Mouse (Mus musculus): ENCODE measurements around the gene Plaur.

Gene Plaur

DNA sequence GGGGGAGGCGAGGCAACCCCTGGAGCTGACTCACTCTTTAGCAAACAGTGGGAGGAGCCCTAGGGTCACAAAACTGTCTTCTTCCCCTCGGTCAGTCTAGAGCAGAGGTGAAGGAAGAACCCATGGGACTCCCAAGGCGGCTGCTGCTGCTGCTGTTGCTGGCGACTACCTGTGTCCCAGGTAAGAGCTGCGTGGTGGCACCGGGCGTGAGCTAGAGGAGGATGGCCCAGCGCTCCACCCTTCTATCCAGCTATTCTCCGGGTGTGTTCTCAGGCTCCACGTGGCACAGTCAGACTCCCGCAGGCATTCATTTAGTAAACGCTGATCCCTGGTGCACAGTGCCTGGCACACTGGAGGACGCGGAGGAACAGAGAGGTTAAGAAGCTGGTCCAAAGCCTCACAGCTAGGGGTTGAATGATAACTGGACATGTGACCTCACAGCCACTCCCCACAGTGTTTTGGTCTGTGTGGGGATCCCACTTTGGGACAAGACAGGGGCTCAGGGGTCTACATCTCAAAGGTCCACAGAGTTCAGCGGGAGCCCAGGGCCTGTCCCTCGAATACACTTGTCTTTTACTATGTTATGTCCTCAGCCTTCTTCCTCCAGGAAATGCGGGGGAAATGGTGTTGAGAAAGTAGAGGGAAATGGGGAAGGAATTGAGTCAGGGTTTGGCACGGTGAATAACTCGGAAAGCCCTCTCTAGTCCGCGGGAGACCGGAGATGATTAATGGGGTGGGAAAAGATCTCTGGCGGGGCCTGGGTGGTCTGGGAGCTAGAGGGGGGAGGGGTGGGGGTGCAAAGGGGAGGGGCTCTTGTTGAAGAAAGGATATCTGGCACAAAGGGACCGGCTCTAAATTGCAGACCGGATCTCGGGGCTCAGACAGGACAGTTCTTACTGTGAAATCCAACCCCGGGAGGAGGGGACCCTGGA is at the start of gene Plaur:
TSS of gene Plaur (plus strand) at position 97 of the 932 bp plus-strand sequence.
- peak; percentile 60 for DNase-seq (ENCODE audit: low read depth)

- DNase-seq (ENCODE audit: low read depth) = peak; percentile 92
Measured at GRCm38 (mm10) chr7:24413630-24414029, 48.7 kb upstream of the Plaur start.

DNA sequence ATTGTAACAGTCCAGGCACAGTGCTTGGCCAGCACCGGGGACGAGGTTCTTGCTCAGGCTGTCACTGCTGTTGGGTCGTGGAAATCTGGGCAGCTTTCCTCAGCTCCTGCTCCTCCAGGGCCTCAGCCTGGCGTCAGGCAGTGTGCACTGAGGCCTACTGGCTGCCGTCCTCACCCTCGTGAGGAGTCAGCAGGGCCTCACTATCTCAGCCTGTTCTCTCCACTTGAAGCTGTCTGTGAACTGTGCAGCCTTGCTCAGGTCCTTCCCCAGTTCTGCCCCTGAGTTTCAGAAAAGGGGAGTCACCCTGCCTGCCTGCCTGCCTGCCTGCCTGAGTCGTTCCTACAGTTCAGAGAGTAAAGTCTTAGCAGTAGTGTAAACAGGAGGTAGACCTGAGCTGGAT is 47.0 kb upstream of the Plaur start:
- DNase-seq (ENCODE audit: low read depth) = peak; percentile 36

DNA sequence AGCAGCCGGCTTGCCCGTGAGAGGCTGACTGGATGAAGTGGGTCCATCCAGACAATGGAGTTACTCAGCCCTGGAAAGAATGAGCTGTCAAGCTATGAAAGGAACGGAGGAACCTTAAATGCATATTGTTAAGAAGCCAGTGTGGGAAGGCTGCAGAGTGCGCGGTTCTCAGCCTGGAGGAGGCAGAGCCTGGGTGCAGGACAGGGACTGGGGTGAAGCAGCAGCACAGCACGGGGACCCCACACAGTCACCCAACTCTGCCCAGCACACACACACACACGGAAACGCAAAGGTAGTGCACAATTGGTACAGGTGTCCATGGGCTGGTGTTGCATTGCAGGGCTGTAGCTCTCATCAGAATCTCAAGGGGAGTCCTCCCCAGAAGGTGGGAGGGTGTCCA is 42.7 kb upstream of the Plaur start:
- no peak for DNase-seq (ENCODE audit: low read depth)

GRCm38 (mm10) chr7:24421648-24422047 is 40.6 kb upstream of the Plaur start:
- no peak for DNase-seq (ENCODE audit: low read depth)

DNA sequence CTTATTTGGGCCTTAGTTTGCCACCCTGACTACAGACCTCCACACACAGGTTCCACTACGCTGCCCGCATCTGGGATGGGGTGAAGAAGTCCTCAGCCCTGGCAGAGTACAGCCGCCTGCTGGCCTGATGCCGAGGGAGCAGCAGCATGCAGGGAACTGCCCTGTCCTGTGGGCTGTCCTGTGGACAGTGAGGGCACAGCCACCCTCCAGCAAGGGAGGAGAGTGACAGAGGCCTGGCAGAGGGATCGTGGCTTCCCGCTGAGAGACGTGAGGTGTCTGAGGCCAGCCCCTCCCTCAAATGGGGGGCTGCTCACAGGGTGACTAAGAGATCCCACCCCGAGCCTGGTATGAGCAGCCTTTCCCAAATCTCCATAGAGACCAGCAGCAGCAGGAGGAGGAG is 40.0 kb upstream of the Plaur start:
- no peak for DNase-seq (ENCODE audit: low read depth)

- DNase-seq (ENCODE audit: low read depth) = no peak
Measured at GRCm38 (mm10) chr7:24423107-24423763, 39.0 kb upstream of the Plaur start.

- no peak for DNase-seq (ENCODE audit: low read depth)
Measured at GRCm38 (mm10) chr7:24423956-24424732, 38.1 kb upstream of the Plaur start.

GRCm38 (mm10) chr7:24425919-24426318 is 36.4 kb upstream of the Plaur start:
- no peak for DNase-seq (ENCODE audit: low read depth)

- no peak for DNase-seq (ENCODE audit: low read depth)
Measured at GRCm38 (mm10) chr7:24427168-24427567, 35.1 kb upstream of the Plaur start.

GRCm38 (mm10) chr7:24428725-24429124 is 33.6 kb upstream of the Plaur start:
- no peak for DNase-seq (ENCODE audit: low read depth)

DNA sequence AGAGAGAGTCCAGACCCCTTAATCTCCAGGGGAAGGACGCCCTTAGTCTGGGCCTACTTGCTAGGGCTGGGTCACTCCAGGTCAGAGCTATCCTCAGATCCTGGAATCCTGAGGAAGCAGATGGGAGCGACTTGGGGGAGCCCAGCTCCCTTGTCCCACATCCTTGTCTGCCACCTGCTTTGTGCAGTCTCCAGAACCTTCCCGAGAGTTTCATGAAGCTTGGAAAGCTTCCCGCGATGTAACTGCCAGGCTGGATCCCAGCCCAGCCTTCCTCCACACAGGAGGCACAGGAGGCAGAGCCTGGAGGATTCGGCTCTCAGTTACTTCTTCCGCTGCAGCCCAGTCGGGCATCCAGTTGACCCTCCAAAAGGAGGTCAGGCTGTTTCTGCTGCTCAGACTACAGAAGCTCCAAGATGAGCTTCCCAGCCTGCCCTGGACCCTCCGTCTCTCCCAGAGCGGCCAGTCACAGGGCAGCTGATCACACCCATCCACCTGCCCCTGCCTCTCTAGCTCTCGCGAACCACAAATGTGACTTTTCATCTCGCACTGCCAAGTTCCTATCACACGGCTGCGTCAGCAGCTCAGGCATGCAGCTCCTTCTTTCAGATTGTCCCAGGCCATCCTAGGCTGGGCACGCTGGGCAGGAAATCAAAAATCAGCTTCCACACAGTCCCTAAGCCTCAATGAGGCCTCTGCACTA is 32.7 kb upstream of the Plaur start:
- DNase-seq (ENCODE audit: low read depth) = no peak

DNA sequence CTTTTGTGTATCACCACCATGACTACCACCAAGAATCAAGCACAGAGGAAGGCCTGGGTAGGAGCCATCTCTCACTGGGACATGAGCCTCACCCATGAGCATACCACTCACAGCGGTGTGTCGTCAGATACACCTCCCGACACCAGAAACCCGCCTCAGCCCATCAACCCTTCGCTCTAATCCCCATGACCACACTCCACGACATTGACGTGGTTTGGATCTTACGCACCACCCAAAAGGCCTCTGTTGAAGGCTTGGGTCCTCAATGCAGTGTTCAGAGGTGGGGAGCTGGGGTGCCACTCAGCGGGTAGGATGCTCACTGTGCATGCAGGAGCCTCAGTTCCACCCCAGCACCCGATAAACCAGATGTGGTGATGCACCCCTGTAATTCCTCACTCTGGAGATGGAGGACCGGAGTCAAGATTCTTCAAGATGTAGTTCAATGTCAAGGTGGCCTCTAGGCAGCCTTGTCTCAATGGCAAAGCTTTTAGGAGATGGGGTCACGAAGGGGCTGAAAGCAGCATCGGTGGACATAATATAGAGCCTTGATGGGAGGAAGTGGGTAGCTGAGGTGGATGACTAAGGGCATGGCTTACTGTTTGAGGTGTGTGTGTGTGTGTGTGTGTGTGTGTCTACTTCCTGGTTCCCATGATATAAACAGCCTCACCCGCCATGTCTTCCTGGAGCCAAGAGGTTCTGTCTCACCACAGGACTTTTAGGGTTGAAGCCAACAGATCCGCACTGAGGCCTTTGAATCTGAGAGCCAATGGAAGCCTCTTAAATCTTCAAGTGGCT is 31.5 kb upstream of the Plaur start:
- peak; percentile 83 for DNase-seq (ENCODE audit: low read depth)

DNA sequence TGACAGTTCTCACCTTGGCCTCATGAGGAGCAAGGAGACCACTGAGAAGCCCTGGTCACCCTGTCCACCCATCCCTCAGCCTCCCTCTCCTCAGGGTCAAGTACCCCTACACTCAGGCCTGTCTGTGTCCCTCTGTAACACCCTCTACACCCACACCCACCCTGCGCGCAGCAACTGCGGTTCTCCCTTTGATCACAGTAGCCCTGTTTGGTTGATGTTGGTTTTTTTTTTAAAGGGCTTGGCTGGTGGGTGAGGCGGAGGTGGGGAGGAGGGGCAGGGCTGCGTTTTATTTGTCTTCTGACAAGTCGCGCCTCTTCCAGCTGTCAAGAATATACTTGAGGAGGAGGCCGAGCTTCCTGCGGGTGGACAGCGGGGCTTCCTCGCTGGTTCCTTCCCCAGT is 30.6 kb upstream of the Plaur start:
- DNase-seq (ENCODE audit: low read depth) = peak; percentile 75

DNA sequence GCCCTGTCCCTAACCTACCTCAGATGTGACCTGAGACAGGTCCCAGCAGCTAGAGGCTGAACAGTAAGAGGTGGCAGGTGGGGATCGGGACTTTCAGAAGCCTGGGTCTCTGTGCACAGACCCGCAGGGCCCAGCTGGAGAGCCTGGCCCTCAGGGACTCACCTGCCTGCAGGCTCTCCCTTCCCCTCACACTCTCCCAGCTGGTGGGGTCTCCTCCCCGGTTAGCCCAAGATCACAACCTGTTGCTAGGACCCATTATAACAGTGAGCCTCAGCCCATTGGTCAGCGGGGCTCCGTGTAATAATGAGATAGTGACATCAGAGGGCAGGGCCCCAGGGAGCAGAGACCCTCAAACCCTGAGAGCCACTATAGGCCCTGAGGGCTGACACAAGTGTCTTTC is 27.0 kb upstream of the Plaur start:
- DNase-seq (ENCODE audit: low read depth) = no peak

GRCm38 (mm10) chr7:24437981-24438380 is 24.3 kb upstream of the Plaur start:
- DNase-seq (ENCODE audit: low read depth) = no peak

GRCm38 (mm10) chr7:24439191-24439590 is 23.1 kb upstream of the Plaur start:
- DNase-seq (ENCODE audit: low read depth) = no peak

GRCm38 (mm10) chr7:24439891-24440290 is 22.4 kb upstream of the Plaur start:
- DNase-seq (ENCODE audit: low read depth) = peak; percentile 51

GRCm38 (mm10) chr7:24441785-24442184 is 20.5 kb upstream of the Plaur start:
- DNase-seq (ENCODE audit: low read depth) = peak; percentile 92

DNA sequence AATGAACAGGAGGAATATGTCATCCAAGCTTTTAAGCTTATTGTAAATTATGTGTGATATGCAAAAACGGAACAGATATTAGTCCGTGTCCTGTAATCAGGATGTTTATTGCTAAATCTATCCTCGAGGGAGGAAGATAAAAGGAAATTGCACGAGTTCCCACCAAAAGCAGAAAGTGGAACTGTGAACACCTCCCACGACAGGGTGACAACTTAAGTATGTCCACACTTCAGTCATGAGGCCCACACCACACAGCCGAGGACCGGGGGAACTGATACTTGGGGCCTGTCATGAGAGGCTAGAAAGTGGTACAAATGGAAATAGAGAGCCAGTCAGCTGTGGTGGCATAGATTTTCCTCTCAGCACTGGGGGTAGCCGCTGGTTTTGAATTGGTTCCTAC is 20.0 kb upstream of the Plaur start:
- DNase-seq (ENCODE audit: low read depth) = no peak
